Mouse (Mus musculus): ENCODE results near the gene Stag1. TPM values are rescaled to one million over a fixed set of nuclear protein-coding genes. Genes with fewer than 3 reads are reported as not detected.

Gene Stag1
- polyA plus RNA-seq, 1 experiment from 2014 or later: 48.2 TPM

GRCm38 (mm10) chr9:100640754-100641153, 43.2 kb downstream of the Stag1 start:
- Histone ChIP-seq H3K4me2 (ENCODE audit: low read depth, low read length) (no peak overlapping the region), H3K27me3 (ENCODE audit: control insufficient read depth, insufficient read depth, low read length) (no peaks in the 10 kb centered on the region), H3K27ac (ENCODE audit: low read depth, low read length) (peak overlapping the region; percentile 99; the same call in 1 of the 2 replicates), H3K36me3 (ENCODE audit: control insufficient read depth, insufficient read depth, low read length) (no peaks in the 10 kb centered on the region), H3K4me3 (ENCODE audit: low read depth, low read length) (no peak overlapping the region), H3K9ac (replicated peaks; ENCODE audit: low read depth, low read length) (no peak overlapping the region), H3K4me1 (ENCODE audit: control insufficient read depth, insufficient read depth, low read length) (peaks cover 15% of the 10 kb centered on the region), H3K9me3 (ENCODE audit: control insufficient read depth, low read length) (no peaks in the 10 kb centered on the region)
- 38% methylated on average over 2 of the region's 2 CpGs for WGBS
- ATAC-seq (ENCODE audit: low read depth): no peak

GRCm38 (mm10) chr9:100641391-100642085, 43.9 kb downstream of the Stag1 start:
- H3K9ac ChIP-seq (replicated peaks; ENCODE audit: low read depth, low read length): peak overlapping the region; percentile 53; the same call in 1 of the 2 replicates
- WGBS: 47% methylated on average over 6 of the region's 6 CpGs
- peaks cover 19% of the 10 kb centered on the region for H3K4me1 ChIP-seq (ENCODE audit: control insufficient read depth, insufficient read depth, low read length)
- peak overlapping the region; percentile 79 for H3K4me3 ChIP-seq (ENCODE audit: low read depth, low read length)
- H3K4me2 ChIP-seq (ENCODE audit: low read depth, low read length): peak overlapping the region; percentile 78
- no peaks in the 10 kb centered on the region for H3K36me3 ChIP-seq (ENCODE audit: control insufficient read depth, insufficient read depth, low read length)
- no peaks in the 10 kb centered on the region for H3K9me3 ChIP-seq (ENCODE audit: control insufficient read depth, low read length)
- no peak for ATAC-seq (ENCODE audit: low read depth)
- no peaks in the 10 kb centered on the region for H3K27me3 ChIP-seq (ENCODE audit: control insufficient read depth, insufficient read depth, low read length)
- peak overlapping the region; percentile 99 for H3K27ac ChIP-seq (ENCODE audit: low read depth, low read length)

GRCm38 (mm10) chr9:100642186-100642839, 44.7 kb downstream of the Stag1 start:
- Histone ChIP-seq H3K9me3 (ENCODE audit: control insufficient read depth, low read length) (no peaks in the 10 kb centered on the region), H3K27ac (ENCODE audit: low read depth, low read length) (peak overlapping the region; percentile 99), H3K36me3 (ENCODE audit: control insufficient read depth, insufficient read depth, low read length) (no peaks in the 10 kb centered on the region), H3K4me2 (ENCODE audit: low read depth, low read length) (peak overlapping the region; percentile 78), H3K4me3 (ENCODE audit: low read depth, low read length) (peak overlapping the region; percentile 79), H3K9ac (replicated peaks; ENCODE audit: low read depth, low read length) (peak overlapping the region; percentile 53), H3K27me3 (ENCODE audit: control insufficient read depth, insufficient read depth, low read length) (no peaks in the 10 kb centered on the region), H3K4me1 (ENCODE audit: control insufficient read depth, insufficient read depth, low read length) (peaks cover 19% of the 10 kb centered on the region)
- WGBS: 1% methylated on average over 16 of the region's 16 CpGs
- no peak for ATAC-seq (ENCODE audit: low read depth)

- Histone ChIP-seq H3K9me3 (ENCODE audit: control insufficient read depth, low read length) (no peaks in the 10 kb centered on the region), H3K9ac (replicated peaks; ENCODE audit: low read depth, low read length) (peak overlapping the region; percentile 95), H3K36me3 (ENCODE audit: control insufficient read depth, insufficient read depth, low read length) (no peaks in the 10 kb centered on the region), H3K27me3 (ENCODE audit: control insufficient read depth, insufficient read depth, low read length) (no peaks in the 10 kb centered on the region), H3K4me2 (ENCODE audit: low read depth, low read length) (peak overlapping the region; percentile 78), H3K4me1 (ENCODE audit: control insufficient read depth, insufficient read depth, low read length) (peaks cover 19% of the 10 kb centered on the region), H3K27ac (ENCODE audit: low read depth, low read length) (peak overlapping the region; percentile 99), H3K4me3 (ENCODE audit: low read depth, low read length) (peak overlapping the region; percentile 79)
- under 1% methylated on average over 90 of the region's 97 CpGs for WGBS
- peak; percentile 97 for ATAC-seq (ENCODE audit: low read depth)
Measured at GRCm38 (mm10) chr9:100642840-100643697, 45.5 kb downstream of the Stag1 start.

- peak overlapping the region; percentile 50 for H3K4me2 ChIP-seq (ENCODE audit: low read depth, low read length)
- peak overlapping the region; percentile 99 for H3K27ac ChIP-seq (ENCODE audit: low read depth, low read length)
- under 1% methylated on average over 39 of the region's 64 CpGs for WGBS
- H3K4me1 ChIP-seq (ENCODE audit: control insufficient read depth, insufficient read depth, low read length): peaks cover 19% of the 10 kb centered on the region
- no peaks in the 10 kb centered on the region for H3K9me3 ChIP-seq (ENCODE audit: control insufficient read depth, low read length)
- peak overlapping the region; percentile 95 for H3K9ac ChIP-seq (replicated peaks; ENCODE audit: low read depth, low read length)
- peak overlapping the region; percentile 79 for H3K4me3 ChIP-seq (ENCODE audit: low read depth, low read length)
- no peaks in the 10 kb centered on the region for H3K36me3 ChIP-seq (ENCODE audit: control insufficient read depth, insufficient read depth, low read length)
- H3K27me3 ChIP-seq (ENCODE audit: control insufficient read depth, insufficient read depth, low read length): no peaks in the 10 kb centered on the region
- peak; percentile 32 for ATAC-seq (ENCODE audit: low read depth)
Measured at GRCm38 (mm10) chr9:100644071-100644771, 46.6 kb downstream of the Stag1 start.

- Histone ChIP-seq H3K27me3 (ENCODE audit: control insufficient read depth, insufficient read depth, low read length) (no peaks in the 10 kb centered on the region), H3K4me1 (ENCODE audit: control insufficient read depth, insufficient read depth, low read length) (peaks cover 19% of the 10 kb centered on the region), H3K36me3 (ENCODE audit: control insufficient read depth, insufficient read depth, low read length) (no peaks in the 10 kb centered on the region), H3K27ac (ENCODE audit: low read depth, low read length) (no peak overlapping the region), H3K9me3 (ENCODE audit: control insufficient read depth, low read length) (no peaks in the 10 kb centered on the region), H3K4me3 (ENCODE audit: low read depth, low read length) (peak overlapping the region; percentile 79), H3K9ac (replicated peaks; ENCODE audit: low read depth, low read length) (no peak overlapping the region), H3K4me2 (ENCODE audit: low read depth, low read length) (peak overlapping the region; percentile 50)
- 27% methylated on average over 8 of the region's 8 CpGs for WGBS
- no peak for ATAC-seq (ENCODE audit: low read depth)
Measured at GRCm38 (mm10) chr9:100645026-100645940, 47.7 kb downstream of the Stag1 start.

- no peak overlapping the region for H3K4me3 ChIP-seq (ENCODE audit: low read depth, low read length)
- H3K9me3 ChIP-seq (ENCODE audit: control insufficient read depth, low read length): no peaks in the 10 kb centered on the region
- H3K36me3 ChIP-seq (ENCODE audit: control insufficient read depth, insufficient read depth, low read length): no peaks in the 10 kb centered on the region
- ATAC-seq (ENCODE audit: low read depth): no peak
- H3K27me3 ChIP-seq (ENCODE audit: control insufficient read depth, insufficient read depth, low read length): no peaks in the 10 kb centered on the region
- peaks cover 18% of the 10 kb centered on the region for H3K4me1 ChIP-seq (ENCODE audit: control insufficient read depth, insufficient read depth, low read length)
- no peak overlapping the region for H3K4me2 ChIP-seq (ENCODE audit: low read depth, low read length)
- no peak overlapping the region for H3K27ac ChIP-seq (ENCODE audit: low read depth, low read length)
- H3K9ac ChIP-seq (replicated peaks; ENCODE audit: low read depth, low read length): no peak overlapping the region
- WGBS: 93% methylated on average over 2 of the region's 2 CpGs
Measured at GRCm38 (mm10) chr9:100646276-100646675, 48.7 kb downstream of the Stag1 start.

Data from neural tube, embryonic 14.5 days (tissue).